Mouse (Mus musculus) fibroblast of lung, adult 2 months (primary cell): Measurements from ENCODE around the gene Ift43.

Experiments
- DNase-seq: peaks from one replicate; pipeline ENCODE4 v3.0.0-alpha.2; 2011; ENCODE audit warnings: low read depth

The Ift43 gene

DNA sequence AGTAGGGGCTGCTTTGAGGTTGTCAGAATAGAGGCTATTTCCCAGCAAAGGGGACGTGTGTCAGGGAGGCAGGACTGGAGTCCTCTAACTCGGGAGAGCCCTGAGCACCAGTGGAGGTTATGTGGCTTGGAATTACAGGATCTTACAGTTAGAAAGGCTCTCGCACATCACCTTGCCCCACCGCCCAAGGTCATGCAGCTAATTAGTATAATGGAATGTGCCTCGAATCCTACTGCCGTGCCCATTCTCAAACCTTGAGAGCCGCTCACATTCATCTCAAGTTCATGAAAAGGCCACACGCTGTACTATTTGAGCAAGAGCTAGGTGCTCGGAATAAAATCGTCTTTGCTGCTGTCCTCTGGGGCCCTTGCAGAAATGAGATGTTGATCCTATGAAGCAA is 47.4 kb downstream of the Ift43 start:
- DNase-seq = no peak

- peak; percentile 32 for DNase-seq
Measured at GRCm38 (mm10) chr12:86132799-86133198, 50.5 kb downstream of the Ift43 start.

GRCm38 (mm10) chr12:86135691-86136090 is 53.4 kb downstream of the Ift43 start:
- peak; percentile 58 for DNase-seq

DNA sequence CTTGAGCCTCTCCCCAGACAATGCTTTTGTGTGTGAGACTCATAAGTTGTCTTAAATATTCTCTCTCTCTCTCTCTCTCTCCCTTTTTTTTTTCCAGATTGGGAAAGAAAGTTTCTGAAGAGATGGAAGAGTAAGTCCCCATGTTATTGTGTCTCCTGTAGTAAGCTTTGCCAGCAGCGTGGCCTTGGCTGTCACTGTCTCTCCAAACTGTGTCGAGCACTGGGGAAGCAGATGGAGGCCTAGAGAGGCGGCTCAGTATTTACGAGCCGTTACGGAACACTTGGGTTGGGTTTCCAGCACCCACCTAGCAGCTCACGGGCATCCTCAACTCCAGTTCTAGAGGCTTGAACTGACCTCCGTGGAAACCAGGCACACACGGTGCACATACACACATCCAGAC is 56.4 kb downstream of the Ift43 start:
- no peak for DNase-seq

GRCm38 (mm10) chr12:86142389-86142788 is 60.0 kb downstream of the Ift43 start:
- no peak for DNase-seq

GRCm38 (mm10) chr12:86146246-86146645 is 63.9 kb downstream of the Ift43 start:
- DNase-seq = no peak

- DNase-seq = no peak
Measured at GRCm38 (mm10) chr12:86148271-86148670, 65.9 kb downstream of the Ift43 start.

DNA sequence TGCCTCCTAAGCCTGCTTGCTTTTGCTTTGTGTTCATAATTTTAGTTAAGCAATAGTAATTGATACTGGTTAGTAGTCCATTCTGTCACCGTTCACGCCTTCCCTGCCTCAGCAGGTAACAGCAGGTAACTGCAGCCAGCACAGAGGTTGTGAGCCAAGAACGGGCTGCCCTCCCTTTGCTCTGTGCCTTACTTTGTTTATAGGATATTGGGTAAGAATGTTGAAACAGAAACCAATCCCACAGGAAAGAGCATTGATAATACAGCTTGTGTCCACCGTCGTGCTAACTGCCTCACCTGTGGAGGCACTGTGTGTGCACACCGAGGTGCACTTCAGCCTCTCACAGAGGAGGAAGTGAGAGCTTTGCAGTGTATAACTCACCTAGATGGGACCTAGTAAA is 66.7 kb downstream of the Ift43 start:
- DNase-seq = no peak

DNA sequence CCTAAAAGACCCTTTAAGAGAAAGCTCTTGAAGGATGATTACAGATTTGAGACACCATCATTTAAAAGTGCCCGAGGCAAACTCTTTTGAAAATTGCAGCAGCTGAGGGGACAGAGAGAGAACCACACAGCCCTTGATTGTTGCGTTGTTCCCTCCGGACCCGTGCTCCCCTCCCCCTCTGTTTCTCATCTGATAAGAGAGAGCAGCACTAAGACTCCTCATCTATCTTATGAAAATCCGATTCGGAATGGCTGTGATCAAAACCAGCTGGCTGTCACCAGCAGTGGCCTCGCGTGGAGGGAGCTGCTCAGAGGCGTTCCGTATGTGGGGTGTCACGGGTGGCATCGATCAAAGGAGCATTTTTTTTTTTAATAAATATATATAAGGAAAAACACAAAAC is 69.6 kb downstream of the Ift43 start:
- no peak for DNase-seq

- no peak for DNase-seq
Measured at GRCm38 (mm10) chr12:86153213-86153957, 71.0 kb downstream of the Ift43 start.

DNA sequence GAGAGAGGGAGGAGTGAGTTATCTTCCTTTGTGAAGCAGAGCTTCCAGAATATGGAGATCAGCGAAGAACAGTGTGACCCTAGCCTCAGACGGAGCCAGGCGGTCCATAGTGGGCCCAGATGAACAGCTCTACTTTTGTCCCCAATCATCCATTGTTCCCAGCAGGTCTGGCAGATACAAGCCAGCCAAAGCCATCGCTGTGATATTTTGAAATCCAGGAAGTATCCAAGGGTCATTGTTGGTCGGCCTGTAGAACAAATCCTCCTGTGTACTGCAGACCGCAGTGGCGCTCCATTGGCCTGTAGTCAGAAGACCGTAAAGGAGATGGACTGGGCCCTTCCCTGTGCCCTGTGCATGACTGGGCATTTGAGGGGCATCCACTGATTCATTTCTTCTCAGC is 72.8 kb downstream of the Ift43 start:
- no peak for DNase-seq

- no peak for DNase-seq
Measured at GRCm38 (mm10) chr12:86157166-86157565, 74.8 kb downstream of the Ift43 start.

DNA sequence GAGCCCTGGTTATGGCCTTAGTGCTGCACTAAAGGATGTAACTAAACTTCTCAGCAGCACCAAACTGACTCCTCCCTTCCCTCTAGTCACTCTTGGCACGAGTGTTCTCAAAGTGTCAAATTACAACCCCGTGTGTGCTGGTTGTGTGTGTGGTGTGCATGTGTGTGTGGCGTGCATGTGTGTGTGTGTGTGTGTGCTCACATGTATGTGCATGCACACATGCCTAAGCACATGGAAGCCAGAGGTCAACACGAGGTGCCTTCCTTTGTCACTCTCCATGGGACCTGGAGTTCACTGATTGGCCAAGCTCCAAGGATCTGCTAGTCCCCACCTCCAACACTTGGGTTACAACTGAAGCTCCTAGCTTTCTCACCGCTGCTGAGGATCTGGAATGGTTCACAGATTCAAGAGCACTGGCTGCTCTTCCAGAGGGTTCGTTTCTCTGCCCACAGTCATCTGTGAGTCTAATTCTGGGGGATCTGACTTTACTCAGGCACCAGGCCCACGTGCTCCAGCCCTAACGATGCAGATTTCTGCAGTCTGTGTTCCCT is 75.6 kb downstream of the Ift43 start:
- no peak for DNase-seq

- DNase-seq = no peak
Measured at GRCm38 (mm10) chr12:86158689-86159483, 76.5 kb downstream of the Ift43 start.

DNA sequence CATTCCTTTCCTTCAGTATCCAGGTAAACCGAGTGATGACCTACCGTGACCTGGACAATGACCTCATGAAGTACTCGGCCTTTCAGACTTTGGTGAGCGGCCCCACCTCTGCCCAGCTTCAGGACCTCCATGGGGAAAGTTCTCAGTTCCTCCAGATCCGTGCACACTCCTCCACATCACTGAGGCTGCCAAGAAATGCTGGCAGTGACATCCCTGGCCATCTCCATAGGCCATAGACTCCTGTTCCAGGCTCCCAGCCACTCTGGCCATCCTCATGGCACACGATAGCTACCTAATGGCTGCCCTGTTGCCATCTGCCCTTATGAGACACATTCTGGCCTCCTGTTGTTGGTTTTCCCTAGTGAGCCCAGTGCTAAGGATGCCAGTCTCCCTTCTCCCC is 79.1 kb downstream of the Ift43 start:
- DNase-seq = no peak

DNA sequence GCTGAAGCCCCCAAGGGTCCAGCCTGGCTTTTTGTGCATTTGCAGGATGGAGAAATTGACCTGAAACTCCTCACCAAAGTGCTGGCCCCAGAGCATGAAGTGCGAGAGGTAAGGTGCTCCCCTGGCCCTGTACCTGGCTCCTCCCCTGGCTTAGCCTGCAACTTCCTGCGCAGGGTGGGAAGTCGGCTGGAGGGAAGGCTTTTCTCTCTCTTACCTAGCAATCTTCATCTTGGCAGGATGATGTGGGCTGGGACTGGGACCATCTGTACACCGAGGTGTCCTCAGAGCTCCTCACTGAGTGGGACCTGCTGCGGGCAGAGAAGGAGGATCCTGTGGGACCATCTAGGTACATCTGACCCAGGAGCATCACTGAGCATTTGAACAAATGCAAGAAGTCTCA is 79.6 kb downstream of the Ift43 start:
- no peak for DNase-seq

DNA sequence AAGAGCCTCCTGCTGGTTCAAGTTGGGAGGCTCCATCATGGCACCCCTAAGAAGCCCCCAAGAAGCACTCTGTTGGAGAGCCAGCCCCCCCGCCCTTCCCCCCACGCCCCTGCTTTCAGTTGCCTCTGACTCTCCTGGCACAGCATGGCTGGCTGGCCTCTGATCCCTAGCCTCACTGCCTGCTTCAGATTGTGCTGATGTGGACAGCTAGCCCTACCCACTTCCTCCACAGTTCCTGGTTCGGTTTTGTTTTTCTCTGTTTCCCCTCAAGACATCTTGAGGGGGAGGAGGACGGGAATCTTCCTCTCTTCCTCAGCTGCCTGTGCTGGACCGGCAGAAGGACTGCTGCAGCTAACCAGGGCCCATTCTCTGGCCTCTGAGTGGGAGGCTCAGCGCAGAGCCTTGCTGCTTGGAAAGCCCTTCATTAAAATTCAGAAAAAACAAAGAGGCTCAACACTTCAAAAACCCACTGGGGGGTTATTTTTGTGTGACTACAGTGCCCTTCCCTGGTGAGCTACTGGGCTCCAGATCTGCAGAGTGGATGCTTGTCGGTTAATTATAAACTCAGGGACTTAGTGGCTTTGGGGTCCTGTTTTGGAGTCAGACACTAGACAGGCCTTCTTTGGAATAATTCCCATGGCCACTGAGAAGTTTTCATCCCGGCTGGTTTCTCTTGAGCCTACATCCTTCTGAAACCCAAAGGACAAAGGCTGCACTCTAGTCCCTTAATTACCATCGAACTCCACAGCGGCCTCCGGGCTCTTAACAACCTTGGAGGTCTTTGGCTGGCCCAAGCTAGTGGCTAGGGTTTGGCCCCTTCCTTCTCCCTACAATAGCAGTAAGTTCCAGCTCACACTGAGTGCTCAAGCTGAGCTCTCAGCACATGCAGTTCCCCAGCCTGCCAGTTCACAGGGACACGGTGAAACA is 80.8 kb downstream of the Ift43 start:
- no peak for DNase-seq

- DNase-seq = no peak
Measured at GRCm38 (mm10) chr12:86166244-86166643, 83.9 kb downstream of the Ift43 start.

- no peak for DNase-seq
Measured at GRCm38 (mm10) chr12:86167075-86167474, 84.7 kb downstream of the Ift43 start.

- DNase-seq = no peak
Measured at GRCm38 (mm10) chr12:86168712-86169111, 86.4 kb downstream of the Ift43 start.

DNA sequence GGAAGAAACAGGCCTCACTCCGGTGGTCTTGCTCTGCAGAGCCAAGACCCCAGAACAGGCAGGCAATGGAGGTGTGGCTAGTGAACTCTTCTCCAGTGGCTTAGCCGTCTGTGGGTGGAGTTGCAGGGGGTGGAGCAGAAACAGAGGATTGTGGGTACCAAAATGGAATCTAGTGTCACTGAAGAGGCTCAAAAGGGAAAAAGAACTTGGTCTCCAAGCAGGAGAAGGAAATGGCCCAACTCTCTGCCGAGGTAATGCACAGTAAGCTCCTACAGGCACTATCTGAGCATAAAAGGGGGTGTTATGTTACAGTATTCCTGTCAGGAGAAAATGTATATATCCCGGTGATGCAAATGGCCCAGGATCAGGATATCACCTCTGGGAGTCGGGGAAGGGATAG is 86.9 kb downstream of the Ift43 start:
- no peak for DNase-seq

- DNase-seq = no peak
Measured at GRCm38 (mm10) chr12:86173314-86173713, 91.0 kb downstream of the Ift43 start.
